Mouse (Mus musculus) CD4-positive, CD25-positive, alpha-beta regulatory T cell, adult 2 months (primary cell): ENCODE data around the gene Mast4.

ENCODE experiments used
- DNase-seq: peaks from one replicate; pipeline ENCODE4 v3.0.0-alpha.2; 2012; ENCODE audit warnings: low read depth, low spot score

Gene Mast4

GRCm38 (mm10) chr13:103198210-103198940, 135.9 kb downstream of the Mast4 start:
- no peak for DNase-seq

GRCm38 (mm10) chr13:103196307-103196706, 138.0 kb downstream of the Mast4 start:
- no peak for DNase-seq

DNA sequence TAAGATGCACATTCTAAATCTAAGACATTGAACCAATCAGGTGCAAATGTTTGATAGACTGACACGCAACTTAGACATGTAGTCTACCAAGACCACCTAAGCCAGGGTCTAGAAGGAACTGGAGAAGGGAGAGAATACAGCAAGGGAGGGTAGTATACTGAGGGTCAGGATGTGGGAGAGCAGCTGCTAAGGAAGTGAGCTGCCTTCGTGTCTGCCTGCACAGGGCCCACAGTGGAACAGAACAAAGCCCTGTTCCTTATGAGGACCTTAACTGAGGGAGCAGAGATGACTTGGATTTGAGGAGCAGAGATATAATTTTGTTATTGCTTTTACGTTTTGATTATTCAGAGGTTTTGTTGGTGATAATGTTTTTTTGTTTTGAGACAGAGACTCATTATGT, 138.4 kb downstream of the Mast4 start:
- DNase-seq = no peak

DNA sequence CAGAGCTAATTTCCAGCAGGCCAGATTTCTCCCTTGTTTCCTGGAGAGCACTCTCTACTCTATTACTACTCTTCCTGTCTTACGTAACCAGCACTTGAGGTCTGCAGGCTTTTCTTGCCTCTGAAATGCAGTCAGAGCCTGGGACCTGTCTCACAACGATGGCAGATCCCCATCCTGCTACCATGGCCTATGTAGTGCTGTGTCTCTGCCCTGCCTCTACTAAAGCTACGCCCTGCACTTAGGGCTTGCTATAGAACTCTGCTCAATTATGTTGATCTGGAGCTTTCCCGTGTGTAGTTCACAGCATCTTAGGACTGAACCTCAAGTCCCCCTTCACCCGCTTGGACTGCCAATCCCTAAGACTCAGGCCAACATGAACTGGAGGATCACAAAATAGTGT, 150.7 kb downstream of the Mast4 start:
- no peak for DNase-seq

DNA sequence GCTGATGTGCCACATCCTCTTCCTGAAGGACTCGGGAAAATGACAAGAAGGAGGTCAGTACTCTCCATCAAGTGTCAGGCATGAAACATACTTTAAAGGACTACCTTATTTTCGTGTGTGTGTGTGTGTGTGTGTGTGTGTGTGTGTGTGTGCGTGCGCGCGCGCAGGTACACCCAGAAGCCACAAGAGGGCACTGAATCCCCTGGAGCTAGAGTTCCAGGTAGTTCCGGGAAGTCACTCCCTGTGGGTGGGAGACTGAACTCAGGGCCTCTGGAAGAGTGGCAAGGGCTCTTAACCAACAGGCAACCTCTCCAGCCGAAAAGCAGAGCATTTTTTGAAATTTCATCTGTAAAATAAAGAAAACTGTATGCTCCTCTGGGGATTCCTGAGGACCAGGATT, 152.5 kb downstream of the Mast4 start:
- no peak for DNase-seq

- DNase-seq = no peak
These were observed 157.4 kb downstream of the Mast4 start for GRCm38 (mm10) chr13:103176871-103177270.

GRCm38 (mm10) chr13:103174431-103174830, 159.9 kb downstream of the Mast4 start:
- DNase-seq = no peak

GRCm38 (mm10) chr13:103173545-103174182, 160.6 kb downstream of the Mast4 start:
- peak; percentile 9 for DNase-seq

- DNase-seq = no peak
These were observed 182.4 kb downstream of the Mast4 start for GRCm38 (mm10) chr13:103151944-103152343.

- DNase-seq = no peak
These were observed 183.1 kb downstream of the Mast4 start for GRCm38 (mm10) chr13:103151171-103151570.

DNA sequence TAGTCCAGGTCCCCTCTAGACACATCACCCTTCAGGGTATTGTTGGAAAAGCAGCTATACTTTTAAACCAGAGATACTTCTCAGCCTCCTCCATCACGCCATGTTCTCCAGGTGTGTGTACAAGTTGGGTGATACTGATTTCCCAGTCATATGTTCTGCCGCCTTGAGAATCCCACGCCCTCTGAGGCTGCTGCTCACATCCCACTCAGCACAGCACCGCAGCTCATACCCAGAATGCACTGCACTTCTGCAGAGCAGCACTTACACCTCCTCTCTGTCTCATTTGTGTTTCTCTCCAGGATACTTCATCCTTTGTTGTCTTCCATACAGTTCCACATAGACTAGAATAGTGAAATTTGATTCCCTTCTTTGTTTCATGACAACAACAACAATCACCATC, 183.6 kb downstream of the Mast4 start:
- no peak for DNase-seq

DNA sequence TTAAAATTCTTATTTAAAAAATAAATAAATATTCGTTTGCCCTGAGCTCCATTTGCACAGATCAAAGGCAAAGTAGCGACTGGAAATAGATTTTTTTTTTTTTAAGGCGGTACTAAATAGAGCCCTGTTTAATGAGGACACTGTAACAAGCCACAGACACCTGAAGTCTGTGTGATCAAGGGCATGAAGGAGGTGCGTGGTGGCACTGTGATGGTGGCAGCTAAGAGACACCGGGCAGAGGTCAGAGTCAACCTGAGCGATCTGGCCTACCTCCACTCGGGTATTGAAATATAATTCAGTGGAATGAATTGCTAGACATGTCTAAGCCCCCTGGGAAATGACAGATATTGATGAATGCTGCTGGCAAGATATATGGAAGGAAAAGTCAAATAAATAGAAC, 184.9 kb downstream of the Mast4 start:
- no peak for DNase-seq

DNA sequence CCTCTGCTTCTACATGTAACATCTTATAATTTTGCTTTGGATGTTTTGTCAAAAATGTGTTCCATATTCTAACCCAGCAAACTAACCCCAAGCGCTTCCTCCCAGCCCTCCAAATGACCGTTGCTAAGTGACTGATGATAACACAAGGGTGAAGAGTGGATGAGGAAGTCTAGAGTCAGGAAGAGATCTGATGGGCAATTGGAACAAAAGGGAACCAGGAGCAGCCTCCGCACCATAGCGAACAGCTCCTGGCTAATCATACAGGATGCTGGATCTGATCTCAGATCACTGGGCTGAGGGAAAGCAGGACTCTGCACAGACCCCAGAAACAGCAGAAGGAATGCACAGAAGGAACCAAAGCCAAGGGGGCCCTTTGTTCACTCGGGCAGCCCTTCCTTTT, 190.0 kb downstream of the Mast4 start:
- DNase-seq = no peak

DNA sequence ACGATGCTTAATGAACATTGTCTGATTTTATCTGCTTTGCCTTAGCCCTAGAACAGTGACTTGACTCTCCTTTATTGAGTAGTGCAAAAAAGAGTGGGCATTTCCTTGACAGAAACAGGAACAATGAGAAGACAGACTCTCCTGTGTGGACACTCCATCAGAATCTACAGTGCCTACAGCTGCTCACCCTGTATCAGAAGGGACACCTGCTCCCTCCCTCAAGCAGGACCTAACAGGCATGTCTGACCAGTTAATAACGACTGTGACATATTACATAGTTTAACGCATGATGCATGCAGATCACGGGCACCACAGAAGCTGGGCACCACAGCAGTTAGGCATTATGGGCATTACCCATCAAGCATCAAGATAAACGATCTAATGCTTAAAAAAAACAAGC, 193.0 kb downstream of the Mast4 start:
- no peak for DNase-seq

- DNase-seq = no peak
These were observed 194.2 kb downstream of the Mast4 start for GRCm38 (mm10) chr13:103140051-103140450.

GRCm38 (mm10) chr13:103138298-103138697, 196.0 kb downstream of the Mast4 start:
- no peak for DNase-seq

DNA sequence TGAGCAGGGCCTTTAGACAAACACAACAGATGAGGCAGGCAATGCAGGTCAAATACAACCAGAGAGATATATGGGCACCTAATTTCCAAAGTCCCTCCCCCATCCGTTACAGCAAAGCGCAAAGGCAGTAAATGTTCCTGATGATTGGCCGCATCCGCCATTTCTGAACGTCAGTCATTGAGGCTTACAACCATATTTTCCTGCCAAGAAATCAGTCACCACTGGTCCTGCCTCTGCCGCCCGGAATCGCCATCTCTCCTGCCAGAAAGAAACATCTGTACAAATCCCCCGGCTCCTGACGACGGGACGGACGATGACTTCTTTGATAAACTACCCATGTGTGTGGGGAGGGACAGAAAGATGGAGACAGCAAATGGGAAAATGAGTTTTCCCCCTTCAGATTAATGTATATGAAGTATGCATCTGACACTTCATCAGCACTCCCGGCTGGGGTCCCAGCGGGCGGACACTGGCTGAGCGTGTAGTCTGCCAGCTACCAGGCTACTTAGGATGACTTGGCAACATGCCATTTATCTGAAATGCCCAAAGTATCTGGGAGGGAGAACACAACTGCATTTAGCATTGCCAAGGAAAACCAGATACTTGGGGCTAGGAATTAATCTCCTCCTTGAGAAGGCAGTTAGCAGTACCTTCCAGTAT, 198.9 kb downstream of the Mast4 start:
- no peak for DNase-seq

DNA sequence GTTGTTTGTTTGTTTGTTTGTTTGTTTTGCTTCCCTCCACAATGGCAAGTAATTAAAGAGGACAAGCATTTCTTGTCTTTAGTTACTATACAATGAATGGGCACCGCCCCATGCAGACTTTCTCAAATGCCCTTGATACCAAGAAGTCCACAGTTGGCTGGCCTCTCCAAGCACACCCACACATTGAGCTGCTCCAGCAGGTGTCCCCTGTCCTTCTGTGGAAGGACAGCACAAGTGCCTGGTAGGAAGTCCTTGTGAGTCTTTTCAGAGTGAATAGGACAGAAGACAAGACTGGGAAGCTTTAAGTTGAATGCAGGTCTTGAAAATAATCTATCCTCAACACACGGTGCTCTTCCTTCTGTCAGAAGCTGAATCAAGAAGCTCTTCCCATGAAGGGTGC, 202.5 kb downstream of the Mast4 start:
- no peak for DNase-seq

- no peak for DNase-seq
These were observed 205.0 kb downstream of the Mast4 start for GRCm38 (mm10) chr13:103129130-103129797.

GRCm38 (mm10) chr13:103128729-103129128, 205.6 kb downstream of the Mast4 start:
- DNase-seq = no peak

DNA sequence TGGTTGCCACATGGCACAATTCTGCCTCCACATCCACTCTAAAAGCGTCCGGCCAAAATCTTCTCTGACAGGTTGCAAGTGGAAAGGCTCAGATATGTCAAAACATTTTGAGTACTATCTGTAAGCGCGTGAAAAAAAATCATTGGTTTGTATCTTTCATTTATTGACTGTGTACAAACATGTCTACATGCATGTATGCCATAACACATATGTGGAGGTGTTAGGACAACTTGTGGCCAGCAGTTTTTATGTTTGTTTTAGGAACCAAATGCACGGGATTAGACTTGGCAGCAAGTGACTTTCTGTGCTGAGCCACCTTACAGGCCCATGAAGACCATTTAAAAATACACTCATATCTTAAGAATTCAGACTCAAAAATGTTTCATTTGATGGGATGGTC, 206.7 kb downstream of the Mast4 start:
- DNase-seq = no peak

- no peak for DNase-seq
These were observed 210.6 kb downstream of the Mast4 start for GRCm38 (mm10) chr13:103123716-103124115.
